Mouse (Mus musculus): ENCODE data around the gene Atcay. TPM values are rescaled to one million over a fixed set of nuclear protein-coding genes. Genes with fewer than 3 reads are reported as not detected.
A peak's percentile ranks its signal among the peaks of the same experiment; 100 is the strongest.
"Not testable (repeated sequence)": the region's sequence is repeated elsewhere in the genome, so short reads cannot be mapped to it uniquely, and the experiment has no call there.

Gene Atcay
- total RNA-seq, 1 experiment, result 4.1 TPM

- H3K9ac ChIP-seq (ENCODE audit: insufficient read depth, low read depth, low read length, poor library complexity, severe bottlenecking), result no peak overlapping the region
- no peak for DNase-seq (ENCODE audit: low read depth, low spot score)
- no peaks in the 10 kb centered on the region for H3K9me3 ChIP-seq (ENCODE audit: control insufficient read depth, insufficient read depth, low read depth, low read length)
- H3K4me3 ChIP-seq (ENCODE audit: insufficient read depth in 1 of 2, low read depth in 1 of 2, low read length in 2 of 2, poor library complexity in 1 of 2, severe bottlenecking in 1 of 2), result no peak overlapping the region
- H3K36me3 ChIP-seq (ENCODE audit: control insufficient read depth, insufficient read depth, low read length, poor library complexity, severe bottlenecking), result no peaks in the 10 kb centered on the region
- peaks cover 0 to 6% of the 10 kb centered on the region in 2 experiments; a peak in 1 of 4 replicates for H3K4me1 ChIP-seq (ENCODE audit: control insufficient read depth in 2 of 2, insufficient read depth in 2 of 2, low read length in 2 of 2, poor library complexity in 1 of 2)
- no peak overlapping the region for H3K27ac ChIP-seq (ENCODE audit: insufficient read depth, low read depth, low read length, poor library complexity, severe bottlenecking)
- in situ Hi-C loops (cut with MboI; ENCODE audit: low sequenced_read_pairs in 2 of 2, unreplicated experiment in 2 of 2), result no loop called here
- TF ChIP-seq MAFK (IDR thresholded peaks at IDR 0.05; ENCODE audit: insufficient read depth, low read depth, low read length) (no peak), HCFC1 (IDR thresholded peaks at IDR 0.05; ENCODE audit: borderline replicate concordance, insufficient read depth, low read length) (no peak), ZC3H11A (IDR thresholded peaks at IDR 0.05; ENCODE audit: borderline replicate concordance, low read depth, low read length) (no peak), ZNF384 (IDR thresholded peaks at IDR 0.05; ENCODE audit: low read depth, low read length) (no peak), CHD2 (IDR thresholded peaks at IDR 0.05; ENCODE audit: low read depth, low read length) (no peak)
Observed at GRCm38 (mm10) chr10:81221402-81222015, 9.1 kb downstream of the Atcay start.

- no peak overlapping the region for H3K4me3 ChIP-seq (ENCODE audit: insufficient read depth in 1 of 2, low read depth in 1 of 2, low read length in 2 of 2, poor library complexity in 1 of 2, severe bottlenecking in 1 of 2)
- H3K4me1 ChIP-seq (ENCODE audit: control insufficient read depth in 2 of 2, insufficient read depth in 2 of 2, low read length in 2 of 2, poor library complexity in 1 of 2), result peaks cover 0 to 2% of the 10 kb centered on the region in 2 experiments; a peak in 1 of 4 replicates
- no peak overlapping the region for H3K27ac ChIP-seq (ENCODE audit: insufficient read depth, low read depth, low read length, poor library complexity, severe bottlenecking)
- H3K9me3 ChIP-seq (ENCODE audit: control insufficient read depth, insufficient read depth, low read depth, low read length), result no peaks in the 10 kb centered on the region
- DNase-seq (ENCODE audit: low read depth, low spot score), result no peak
- in situ Hi-C loops (cut with MboI; ENCODE audit: low sequenced_read_pairs in 2 of 2, unreplicated experiment in 2 of 2), result no loop called here
- no peak for TF ChIP-seq ZNF384 (IDR thresholded peaks at IDR 0.05; ENCODE audit: low read depth, low read length)
- TF ChIP-seq HCFC1 (IDR thresholded peaks at IDR 0.05; ENCODE audit: borderline replicate concordance, insufficient read depth, low read length), result no peak
- no peak for TF ChIP-seq CHD2 (IDR thresholded peaks at IDR 0.05; ENCODE audit: low read depth, low read length)
- TF ChIP-seq ZC3H11A (IDR thresholded peaks at IDR 0.05; ENCODE audit: borderline replicate concordance, low read depth, low read length), result no peak
- TF ChIP-seq MAFK (IDR thresholded peaks at IDR 0.05; ENCODE audit: insufficient read depth, low read depth, low read length), result no peak
- H3K9ac ChIP-seq (ENCODE audit: insufficient read depth, low read depth, low read length, poor library complexity, severe bottlenecking), result no peak overlapping the region
- no peaks in the 10 kb centered on the region for H3K36me3 ChIP-seq (ENCODE audit: control insufficient read depth, insufficient read depth, low read length, poor library complexity, severe bottlenecking)
Observed at GRCm38 (mm10) chr10:81217964-81218363, 12.7 kb downstream of the Atcay start.

- DNase-seq (ENCODE audit: low read depth, low spot score); H3K4me1 ChIP-seq (ENCODE audit: control insufficient read depth in 2 of 2, insufficient read depth in 2 of 2, low read length in 2 of 2, poor library complexity in 1 of 2); H3K4me3 ChIP-seq (ENCODE audit: insufficient read depth in 1 of 2, low read depth in 1 of 2, low read length in 2 of 2, poor library complexity in 1 of 2, severe bottlenecking in 1 of 2); H3K9me3 ChIP-seq (ENCODE audit: control insufficient read depth, insufficient read depth, low read depth, low read length); in situ Hi-C loops (cut with MboI; ENCODE audit: low sequenced_read_pairs in 2 of 2, unreplicated experiment in 2 of 2); H3K9ac ChIP-seq (ENCODE audit: insufficient read depth, low read depth, low read length, poor library complexity, severe bottlenecking); H3K27ac ChIP-seq (ENCODE audit: insufficient read depth, low read depth, low read length, poor library complexity, severe bottlenecking); H3K36me3 ChIP-seq (ENCODE audit: control insufficient read depth, insufficient read depth, low read length, poor library complexity, severe bottlenecking): not testable (repeated sequence)
Observed at GRCm38 (mm10) chr10:81217267-81217666, 13.4 kb downstream of the Atcay start.

GRCm38 (mm10) chr10:81216810-81217209 lies 13.8 kb downstream of the Atcay start:
- no peaks in the 10 kb centered on the region for H3K36me3 ChIP-seq (ENCODE audit: control insufficient read depth, insufficient read depth, low read length, poor library complexity, severe bottlenecking)
- no peaks in the 10 kb centered on the region for H3K9me3 ChIP-seq (ENCODE audit: control insufficient read depth, insufficient read depth, low read depth, low read length)
- H3K9ac ChIP-seq (ENCODE audit: insufficient read depth, low read depth, low read length, poor library complexity, severe bottlenecking), result no peak overlapping the region
- no peak overlapping the region for H3K27ac ChIP-seq (ENCODE audit: insufficient read depth, low read depth, low read length, poor library complexity, severe bottlenecking)
- H3K4me3 ChIP-seq (ENCODE audit: insufficient read depth in 1 of 2, low read depth in 1 of 2, low read length in 2 of 2, poor library complexity in 1 of 2, severe bottlenecking in 1 of 2), result no peak overlapping the region
- no peak for DNase-seq (ENCODE audit: low read depth, low spot score)
- no peak for TF ChIP-seq HCFC1 (IDR thresholded peaks at IDR 0.05; ENCODE audit: borderline replicate concordance, insufficient read depth, low read length)
- no peak for TF ChIP-seq ZC3H11A (IDR thresholded peaks at IDR 0.05; ENCODE audit: borderline replicate concordance, low read depth, low read length)
- TF ChIP-seq CHD2 (IDR thresholded peaks at IDR 0.05; ENCODE audit: low read depth, low read length), result no peak
- no peak for TF ChIP-seq ZNF384 (IDR thresholded peaks at IDR 0.05; ENCODE audit: low read depth, low read length)
- TF ChIP-seq MAFK (IDR thresholded peaks at IDR 0.05; ENCODE audit: insufficient read depth, low read depth, low read length), result no peak
- in situ Hi-C loops (cut with MboI; ENCODE audit: low sequenced_read_pairs in 2 of 2, unreplicated experiment in 2 of 2), result no loop called here
- peaks cover 0 to 2% of the 10 kb centered on the region in 2 experiments; a peak in 1 of 4 replicates for H3K4me1 ChIP-seq (ENCODE audit: control insufficient read depth in 2 of 2, insufficient read depth in 2 of 2, low read length in 2 of 2, poor library complexity in 1 of 2)

- Histone ChIP-seq H3K4me1 (ENCODE audit: control insufficient read depth in 2 of 2, insufficient read depth in 2 of 2, low read length in 2 of 2, poor library complexity in 1 of 2) (peaks cover 0 to 2% of the 10 kb centered on the region in 2 experiments; a peak in 1 of 4 replicates), H3K27ac (ENCODE audit: insufficient read depth, low read depth, low read length, poor library complexity, severe bottlenecking) (no peak overlapping the region), H3K9me3 (ENCODE audit: control insufficient read depth, insufficient read depth, low read depth, low read length) (no peaks in the 10 kb centered on the region), H3K4me3 (ENCODE audit: insufficient read depth in 1 of 2, low read depth in 1 of 2, low read length in 2 of 2, poor library complexity in 1 of 2, severe bottlenecking in 1 of 2) (0 out of 4 replicates have a peak overlapping the region, but pooled peaks of 1 of the 2 experiments have one; percentile 35), H3K36me3 (ENCODE audit: control insufficient read depth, insufficient read depth, low read length, poor library complexity, severe bottlenecking) (no peaks in the 10 kb centered on the region), H3K9ac (ENCODE audit: insufficient read depth, low read depth, low read length, poor library complexity, severe bottlenecking) (no peak overlapping the region)
- in situ Hi-C loops (cut with MboI; ENCODE audit: low sequenced_read_pairs in 2 of 2, unreplicated experiment in 2 of 2), result no loop called here
- no peak for DNase-seq (ENCODE audit: low read depth, low spot score)
- TF ChIP-seq HCFC1 (IDR thresholded peaks at IDR 0.05; ENCODE audit: borderline replicate concordance, insufficient read depth, low read length) (no peak), CHD2 (IDR thresholded peaks at IDR 0.05; ENCODE audit: low read depth, low read length) (no peak)
Observed at GRCm38 (mm10) chr10:81216260-81216659, 14.4 kb downstream of the Atcay start.

Data from ES-E14 (cell line).